Mouse (Mus musculus) heart, embryonic 14.5 days (tissue): Measurements from ENCODE around the gene Faf2. TPM values are rescaled to one million over a fixed set of nuclear protein-coding genes. Genes with fewer than 3 reads are reported as not detected.
A peak's percentile ranks its signal among the peaks of the same experiment; 100 is the strongest.

ENCODE experiments used
- ATAC-seq: fragments of 200-750 bp; cut with Nextera tagmentation; 2 replicates; pipeline ENCODE4 v1.8.0; 2017; ENCODE audit warnings: low read depth, moderate TSS enrichment; ENCODE audit not compliant: insufficient number of reproducible peaks, insufficient read depth, low FRiP score
- H3K27ac ChIP-seq, 2 experiments: fragments of 200-500 bp in 1 of 2; fragments of 300-500 bp in 1 of 2; sonication (generic) in 1 of 2; replicated peaks in 1 of 2; 2 replicates each; pipeline ENCODE4 v1.5.1; 2012 to 2014; ENCODE audit warnings: low read depth in 2 of 2, low read length in 2 of 2, control low read depth in 1 of 2, mild to moderate bottlenecking in 1 of 2, mixed read lengths in 1 of 2; ENCODE audit not compliant: control insufficient read depth in 1 of 2, insufficient read depth in 1 of 2
- H3K27me3 ChIP-seq: fragments of 300-500 bp; sonication (generic); 2 replicates; pipeline ENCODE4 v1.6.1; 2014; ENCODE audit warnings: mild to moderate bottlenecking, low read length, control low read depth; ENCODE audit not compliant: control insufficient read depth, insufficient read depth
- H3K36me3 ChIP-seq: fragments of 300-500 bp; sonication (generic); 2 replicates; pipeline ENCODE4 v1.6.1; 2014; ENCODE audit warnings: mild to moderate bottlenecking, control low read depth, low read length, mixed read lengths; ENCODE audit not compliant: control insufficient read depth, insufficient read depth
- H3K4me1 ChIP-seq, 2 experiments: fragments of 200-500 bp in 1 of 2; fragments of 300-500 bp in 1 of 2; sonication (generic) in 1 of 2; 2 replicates each; pipeline ENCODE4 v1.6.1; 2012 to 2014; ENCODE audit warnings: low read length in 2 of 2, control low read depth in 1 of 2, mixed read lengths in 1 of 2; ENCODE audit not compliant: control insufficient read depth in 2 of 2, insufficient read depth in 2 of 2
- H3K4me2 ChIP-seq: fragments of 300-500 bp; sonication (generic); 2 replicates; pipeline ENCODE4 v1.6.1; 2014; ENCODE audit warnings: mild to moderate bottlenecking, low read length
- H3K4me3 ChIP-seq, 2 experiments: fragments of 200-500 bp in 1 of 2; fragments of 300-500 bp in 1 of 2; sonication (generic) in 1 of 2; 2 replicates each; pipeline ENCODE4 v1.5.1; 2012 to 2014; ENCODE audit warnings: low read length in 2 of 2, mild to moderate bottlenecking in 2 of 2, control low read depth in 1 of 2, low read depth in 1 of 2, moderate library complexity in 1 of 2; ENCODE audit not compliant: control insufficient read depth in 1 of 2, insufficient read depth in 1 of 2
- H3K9ac ChIP-seq: fragments of 300-500 bp; sonication (generic); 2 replicates; pipeline ENCODE4 v1.6.1; 2014; ENCODE audit warnings: mild to moderate bottlenecking, low read length
- H3K9me3 ChIP-seq: fragments of 300-500 bp; sonication (generic); 2 replicates; pipeline ENCODE4 v1.6.1; 2016; ENCODE audit warnings: low read length, control low read depth; ENCODE audit not compliant: control insufficient read depth
- WGBS: fragments of 180-500 bp; shearing (Covaris S2); extraction: QIAGEN DNeasy Blood & Tissue Kit; methylation state at CpG from one replicate; pipeline ENCODE4 v1.1.7; 2014; 5-methylcytosine and 5-hydroxymethylcytosine counted together
- polyA plus RNA-seq: library from polyadenylated mRNA; unstranded; fragments of >200 nt; fragmentation: Nextera tagmentation; extraction: Ambion mirVana; gene quantifications from 2 replicates; pipeline ENCODE4 v1.2.1, GENCODE M21; 2014

Gene Faf2
- polyA plus RNA-seq, 1 experiment from 2014 or later = 64.4 TPM

DNA sequence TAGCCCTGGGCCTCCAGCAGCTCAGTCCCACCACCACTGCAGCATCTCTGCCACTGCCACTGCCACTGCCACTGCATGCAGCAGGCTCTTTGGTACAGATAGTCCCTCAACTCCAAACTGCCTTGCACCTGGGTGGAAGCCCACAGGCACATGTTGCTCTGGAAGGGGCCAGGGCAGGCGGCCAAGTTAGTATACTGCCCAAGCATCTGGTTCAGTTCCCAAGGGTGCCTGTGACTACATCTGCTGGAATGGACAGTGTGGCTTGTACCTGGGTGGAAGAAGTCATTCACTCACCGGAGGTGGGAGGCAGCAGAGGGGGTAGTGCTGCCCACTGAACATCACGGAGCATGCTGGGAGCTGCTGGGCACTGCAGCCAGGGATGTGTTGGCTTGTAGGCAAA, 61.7 kb downstream of the Faf2 start:
- Histone ChIP-seq H3K9me3 (no peaks in the 10 kb centered on the region), H3K9ac (no peak overlapping the region), H3K4me2 (no peak overlapping the region), H3K36me3 (peaks cover 59% of the 10 kb centered on the region), H3K27ac (no peak overlapping the region), H3K4me3 (no peak overlapping the region), H3K4me1 (peaks cover 21 to 33% of the 10 kb centered on the region in 2 experiments), H3K27me3 (no peaks in the 10 kb centered on the region)
- WGBS = 92% methylated on average over 3 of the region's 3 CpGs
- ATAC-seq = no peak

DNA sequence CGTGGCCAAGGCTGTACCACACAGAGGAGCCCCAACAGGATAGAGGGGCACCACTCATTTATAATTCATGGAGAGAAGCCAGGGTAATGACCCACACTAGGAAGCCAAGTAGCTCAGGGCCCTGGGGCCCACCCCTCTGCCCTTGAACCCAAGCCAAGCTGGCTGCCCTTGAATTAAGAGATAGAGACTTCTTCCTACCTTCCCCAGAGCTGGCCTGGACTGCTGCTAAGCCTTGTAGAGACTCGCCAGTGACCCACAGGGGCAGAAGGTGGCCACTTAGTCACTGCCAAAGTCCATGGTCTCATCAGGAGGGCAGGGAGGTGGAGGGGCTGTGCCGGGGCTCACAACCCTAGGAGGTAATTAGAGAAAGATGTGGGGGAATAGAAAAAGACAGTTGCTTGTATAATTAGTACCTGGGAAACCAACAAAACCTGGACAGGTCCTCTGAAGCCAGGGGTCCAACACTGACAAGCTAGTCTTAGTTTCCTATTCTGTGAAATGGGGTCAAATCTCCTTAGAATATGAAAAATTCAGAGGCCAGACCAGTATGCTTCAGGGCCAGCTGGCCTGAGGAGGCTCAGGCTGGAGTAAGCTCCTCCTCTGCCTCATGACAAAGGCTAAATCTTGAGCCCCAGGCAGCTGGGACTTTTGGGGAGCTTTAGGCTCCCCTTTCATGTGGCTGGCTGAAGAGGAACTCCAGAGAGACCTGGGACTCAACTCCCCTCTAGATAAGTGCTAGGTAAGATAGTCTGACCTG, 62.7 kb downstream of the Faf2 start:
- Histone ChIP-seq H3K4me3 (no peak overlapping the region), H3K27ac (peak overlapping the region in 1 of 2 experiments; percentile 19; a peak in 1 of 4 replicates), H3K9ac (peak overlapping the region; percentile 52; the same call in 1 of the 2 replicates), H3K9me3 (no peaks in the 10 kb centered on the region), H3K36me3 (peaks cover 49% of the 10 kb centered on the region), H3K4me2 (peak overlapping the region; percentile 4; the same call in 1 of the 2 replicates), H3K4me1 (peaks cover 21 to 40% of the 10 kb centered on the region in 2 experiments), H3K27me3 (no peaks in the 10 kb centered on the region)
- no peak for ATAC-seq
- 57% methylated on average over 3 of the region's 3 CpGs for WGBS

DNA sequence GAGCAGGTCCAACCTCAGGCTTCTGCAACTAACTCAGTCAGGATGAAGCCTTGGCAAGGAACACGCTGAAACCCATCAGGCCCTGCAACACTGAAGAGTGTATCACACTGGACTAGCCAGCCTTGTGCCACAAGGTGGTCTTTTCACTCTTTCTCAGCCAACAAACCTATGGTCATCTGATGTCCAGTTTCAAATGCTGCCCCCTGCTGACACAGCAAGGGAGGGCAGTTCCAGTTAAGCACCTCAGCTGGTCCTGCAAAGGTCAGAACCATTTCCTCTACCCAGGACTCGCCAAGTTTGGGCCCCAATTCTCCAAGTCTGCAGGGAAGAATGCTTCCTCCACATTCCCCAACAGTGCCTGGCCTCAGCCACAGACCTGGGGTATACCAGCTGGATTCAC, 63.6 kb downstream of the Faf2 start:
- Histone ChIP-seq H3K4me2 (peak overlapping the region; percentile 88), H3K27me3 (no peaks in the 10 kb centered on the region), H3K9me3 (no peaks in the 10 kb centered on the region), H3K36me3 (peaks cover 41% of the 10 kb centered on the region), H3K4me3 (no peak overlapping the region), H3K9ac (peak overlapping the region; percentile 52; the same call in 1 of the 2 replicates), H3K4me1 (peaks cover 21 to 40% of the 10 kb centered on the region in 2 experiments), H3K27ac (peak overlapping the region in 1 of 2 experiments; percentile 19; a peak in 1 of 4 replicates)
- 48% methylated on average over 2 of the region's 2 CpGs for WGBS
- no peak for ATAC-seq

DNA sequence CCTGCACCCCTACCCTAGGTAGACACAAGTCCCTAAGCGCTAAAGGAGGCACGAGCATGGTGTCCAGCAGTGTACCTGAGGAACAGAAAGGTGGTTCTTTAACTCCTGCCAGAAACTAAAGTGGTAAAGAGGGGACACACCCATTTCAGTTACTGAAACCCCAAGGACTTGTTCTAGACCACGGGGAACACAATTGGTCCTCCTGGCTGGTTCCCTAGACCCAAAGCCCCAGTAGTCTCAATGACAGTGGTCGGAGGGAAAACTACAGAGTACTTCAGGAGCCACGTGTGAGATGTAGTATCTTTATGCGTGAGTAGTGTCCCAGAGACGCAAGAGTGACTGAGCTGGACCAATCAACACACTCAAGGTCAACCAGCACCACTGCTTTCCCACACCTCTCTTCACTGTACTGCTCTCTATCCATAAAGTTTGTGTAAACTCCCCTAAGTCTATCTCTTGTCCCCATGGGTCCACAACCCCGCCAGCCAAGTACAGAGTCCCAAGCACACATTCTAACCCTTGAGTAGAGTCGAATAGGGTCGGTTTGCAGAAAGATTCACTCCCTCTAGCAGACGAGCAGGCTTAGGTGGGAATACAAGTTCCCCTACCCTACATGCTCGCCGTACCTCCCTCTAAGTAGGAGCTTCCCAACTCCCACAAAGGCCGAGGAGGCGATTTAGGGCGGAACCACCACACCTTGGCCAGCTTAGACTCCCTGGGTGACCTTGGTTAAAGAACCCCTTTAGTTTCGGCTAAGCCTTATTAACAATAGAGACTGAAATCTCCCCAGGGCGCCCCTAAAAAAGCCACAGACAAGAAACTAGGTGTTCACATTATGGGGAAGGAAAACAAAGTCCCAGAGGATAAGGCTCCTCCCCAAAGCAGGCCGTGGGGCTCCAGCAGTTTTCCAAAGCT, 64.8 kb downstream of the Faf2 start:
- peak overlapping the region; percentile 84 to 99 for H3K27ac ChIP-seq
- no peaks in the 10 kb centered on the region for H3K27me3 ChIP-seq
- WGBS = 7% methylated on average over 19 of the region's 19 CpGs
- peak overlapping the region; percentile 88 for H3K4me2 ChIP-seq
- peak overlapping the region; percentile 96 for H3K9ac ChIP-seq
- peaks cover 29% of the 10 kb centered on the region for H3K36me3 ChIP-seq
- H3K9me3 ChIP-seq = no peaks in the 10 kb centered on the region
- peaks cover 21 to 48% of the 10 kb centered on the region in 2 experiments for H3K4me1 ChIP-seq
- ATAC-seq = no peak
- H3K4me3 ChIP-seq = peak overlapping the region; percentile 73 to 98

DNA sequence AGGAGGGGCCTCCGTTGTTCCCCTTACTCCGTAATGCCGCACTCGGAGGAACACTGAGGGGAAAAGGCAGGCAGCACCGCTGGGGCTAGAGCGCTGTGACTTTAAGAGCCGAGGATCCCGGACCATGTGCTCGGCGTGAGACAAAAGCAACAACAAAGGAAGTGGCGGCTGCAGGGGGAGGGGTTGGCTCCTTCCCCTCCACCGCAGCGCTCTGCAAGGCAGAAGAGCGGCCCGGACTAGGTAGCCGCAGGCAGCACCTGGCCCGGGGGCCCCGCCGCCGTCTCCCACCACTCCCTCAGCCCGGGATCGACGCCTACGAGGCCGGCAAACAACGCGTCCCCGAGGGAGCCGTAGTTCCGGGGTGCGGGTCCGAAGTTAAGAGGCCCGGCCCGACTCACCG, 65.5 kb downstream of the Faf2 start:
- Histone ChIP-seq H3K4me3 (peak overlapping the region; percentile 73 to 98), H3K9me3 (no peaks in the 10 kb centered on the region), H3K9ac (peak overlapping the region; percentile 96), H3K27ac (peak overlapping the region; percentile 84 to 99), H3K4me2 (peak overlapping the region; percentile 88), H3K4me1 (peaks cover 22 to 55% of the 10 kb centered on the region in 2 experiments), H3K27me3 (no peaks in the 10 kb centered on the region), H3K36me3 (peaks cover 22% of the 10 kb centered on the region)
- WGBS = under 1% methylated on average over 34 of the region's 35 CpGs
- peak; percentile 73 for ATAC-seq

DNA sequence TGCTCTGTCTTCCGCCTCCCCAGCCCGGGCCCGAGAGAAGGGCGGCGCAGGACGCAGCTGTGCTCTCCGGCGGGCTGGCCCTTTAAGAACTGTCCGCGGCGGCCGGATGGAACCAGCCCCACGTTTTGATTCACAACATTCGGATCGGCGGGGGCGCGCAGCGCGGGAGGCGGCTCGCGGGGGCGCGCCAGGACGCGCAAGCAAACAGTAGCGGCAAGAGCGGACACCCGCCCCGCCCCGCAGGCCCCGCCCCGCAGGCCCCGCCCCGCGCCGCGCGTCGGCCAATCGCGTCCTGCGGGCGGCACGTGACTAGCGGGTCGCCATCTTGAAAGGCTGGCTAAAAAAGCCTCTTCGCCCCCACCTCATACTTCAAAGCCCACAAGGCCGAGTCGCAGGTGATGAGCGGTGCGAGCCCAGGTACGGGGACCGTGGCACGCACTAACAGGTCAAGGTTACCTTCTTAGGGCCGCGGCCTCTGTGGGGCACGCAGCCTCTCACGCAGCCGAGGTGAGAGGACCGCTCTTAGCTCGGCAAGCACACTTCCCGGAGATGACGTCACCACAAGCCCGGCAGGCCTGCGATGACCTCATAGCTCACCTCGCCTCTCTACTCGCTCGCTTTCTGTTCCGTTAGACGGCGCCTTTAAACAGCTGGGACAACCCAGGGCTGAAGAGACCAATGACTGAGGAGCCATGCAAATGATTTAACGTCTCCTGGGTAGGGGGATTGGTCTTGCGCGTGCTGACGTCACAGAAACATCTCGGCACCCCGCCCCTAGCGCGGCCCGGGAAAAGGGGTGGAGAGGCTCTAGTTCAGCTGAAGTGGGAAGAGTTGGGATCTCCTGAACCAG, 66.2 kb downstream of the Faf2 start:
- WGBS = under 1% methylated on average over 72 of the region's 82 CpGs
- H3K36me3 ChIP-seq = peaks cover 15% of the 10 kb centered on the region
- peak overlapping the region; percentile 88 for H3K4me2 ChIP-seq
- H3K9me3 ChIP-seq = no peaks in the 10 kb centered on the region
- H3K9ac ChIP-seq = peak overlapping the region; percentile 96
- ATAC-seq = peak; percentile 88
- H3K4me3 ChIP-seq = peak overlapping the region; percentile 76 to 98
- H3K4me1 ChIP-seq = peaks cover 27 to 60% of the 10 kb centered on the region in 2 experiments
- H3K27ac ChIP-seq = peak overlapping the region; percentile 99 to 100
- no peaks in the 10 kb centered on the region for H3K27me3 ChIP-seq
